Mouse (Mus musculus) liver, embryonic 14.5 days (tissue): ENCODE data around the gene BC030867.

Source experiments
- CTCF ChIP-seq: IDR thresholded peaks from 2 replicates; pipeline ENCODE4 v1.5.1; 2016; ENCODE audit warnings: antibody characterized with exemption, low read depth, control low read depth
- EP300 ChIP-seq: IDR thresholded peaks from 2 replicates; pipeline ENCODE4 v1.6.1; 2016; ENCODE audit warnings: antibody characterized with exemption, low read depth

- TF ChIP-seq CTCF (no peak), EP300 (no peak)
Measured at GRCm38 (mm10) chr11:102305359-102305758, 56.7 kb downstream of the BC030867 start.
